Mouse (Mus musculus) brain, adult 2 months (tissue): ENCODE measurements around the gene Dlgap1.

ENCODE experiments used
- DNase-seq: peaks from one replicate; pipeline ENCODE4 v3.0.0; 2011; ENCODE audit warnings: low read depth, low spot score

The Dlgap1 gene

GRCm38 (mm10) chr17:69969021-69969815 lies at the start of gene Dlgap1:
TSS of gene Dlgap1 (plus strand) at chr17:69969073.
- peak; percentile 91 for DNase-seq

GRCm38 (mm10) chr17:69954936-69955335 lies 13.9 kb upstream of the Dlgap1 start:
- no peak for DNase-seq

GRCm38 (mm10) chr17:69969816-69970750 lies 1.2 kb downstream of the Dlgap1 start:
- peak; percentile 71 for DNase-seq

GRCm38 (mm10) chr17:69973081-69973480 lies 4.2 kb downstream of the Dlgap1 start:
- no peak for DNase-seq

- peak; percentile 71 for DNase-seq
Observed at GRCm38 (mm10) chr17:69973991-69974390, 5.1 kb downstream of the Dlgap1 start.

GRCm38 (mm10) chr17:69982236-69982923 lies 13.5 kb downstream of the Dlgap1 start:
- DNase-seq = peak; percentile 70

GRCm38 (mm10) chr17:69996406-69996805 lies 27.5 kb downstream of the Dlgap1 start:
- no peak for DNase-seq

- DNase-seq = peak; percentile 89
Observed at GRCm38 (mm10) chr17:70002026-70002425, 33.2 kb downstream of the Dlgap1 start.

GRCm38 (mm10) chr17:70004628-70005027 lies 35.8 kb downstream of the Dlgap1 start:
- DNase-seq = peak; percentile 62

GRCm38 (mm10) chr17:70007607-70008006 lies 38.7 kb downstream of the Dlgap1 start:
- peak; percentile 86 for DNase-seq

GRCm38 (mm10) chr17:70016511-70016910 lies 47.6 kb downstream of the Dlgap1 start:
- peak; percentile 59 for DNase-seq

- DNase-seq = no peak
Observed at GRCm38 (mm10) chr17:70020376-70020775, 51.5 kb downstream of the Dlgap1 start.

GRCm38 (mm10) chr17:70022618-70023017 lies 53.7 kb downstream of the Dlgap1 start:
- DNase-seq = no peak

GRCm38 (mm10) chr17:70034862-70035261 lies 66.0 kb downstream of the Dlgap1 start:
- DNase-seq = peak; percentile 69

GRCm38 (mm10) chr17:70040751-70041430 lies 72.0 kb downstream of the Dlgap1 start:
- DNase-seq = peak; percentile 65

GRCm38 (mm10) chr17:70068281-70068680 lies 99.4 kb downstream of the Dlgap1 start:
- DNase-seq = no peak

GRCm38 (mm10) chr17:70072066-70072465 lies 103.2 kb downstream of the Dlgap1 start:
- DNase-seq = peak; percentile 98

- DNase-seq = peak; percentile 74
Observed at GRCm38 (mm10) chr17:70088220-70088619, 119.3 kb downstream of the Dlgap1 start.

- DNase-seq = no peak
Observed at GRCm38 (mm10) chr17:70090737-70091136, 121.9 kb downstream of the Dlgap1 start.

- peak; percentile 93 for DNase-seq
Observed at GRCm38 (mm10) chr17:70129151-70129550, 160.3 kb downstream of the Dlgap1 start.

- peak; percentile 77 for DNase-seq
Observed at GRCm38 (mm10) chr17:70169831-70170230, 201.0 kb downstream of the Dlgap1 start.
